Mouse (Mus musculus): ENCODE measurements at regions not wholly inside any gene's neighbourhood (a gene's known extent, or its start where the extent isn't known, plus 50 kb on each side); places are given as distances from the start of the nearest gene placed in this dataset.

DNA sequence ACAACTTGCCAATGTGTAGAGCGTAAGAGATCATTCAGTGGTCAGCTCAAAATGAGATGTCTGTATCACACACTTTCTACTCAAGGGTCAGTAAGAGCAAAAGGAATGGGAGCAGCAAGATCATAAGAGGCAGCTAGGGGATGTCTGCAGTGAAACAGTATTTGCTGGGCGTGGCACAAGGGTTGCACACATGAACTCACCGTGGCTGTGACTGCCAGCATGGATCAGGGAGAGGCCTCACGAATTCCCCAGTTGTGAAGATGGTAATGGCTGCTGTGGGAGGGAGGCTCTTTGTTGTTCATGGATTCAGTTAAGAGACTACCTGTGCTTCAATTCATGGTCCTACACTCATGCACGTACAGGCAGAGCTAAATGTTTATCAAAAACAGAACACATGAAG is 91.5 kb upstream of the Cdkn2b start:
- TF ChIP-seq POLR2A (IDR thresholded peaks at IDR 0.05; ENCODE audit: extremely low read depth, insufficient read depth, low read length) = no peak
- no peak for TF ChIP-seq CTCF (IDR thresholded peaks at IDR 0.05; ENCODE audit: low read depth, low read length)

Measured in liver, adult 2 months (tissue).